Mouse (Mus musculus): ENCODE measurements at regions not wholly inside any gene's neighbourhood (a gene's known extent, or its start where the extent isn't known, plus 50 kb on each side); places are given as distances from the start of the nearest gene placed in this dataset.

DNA sequence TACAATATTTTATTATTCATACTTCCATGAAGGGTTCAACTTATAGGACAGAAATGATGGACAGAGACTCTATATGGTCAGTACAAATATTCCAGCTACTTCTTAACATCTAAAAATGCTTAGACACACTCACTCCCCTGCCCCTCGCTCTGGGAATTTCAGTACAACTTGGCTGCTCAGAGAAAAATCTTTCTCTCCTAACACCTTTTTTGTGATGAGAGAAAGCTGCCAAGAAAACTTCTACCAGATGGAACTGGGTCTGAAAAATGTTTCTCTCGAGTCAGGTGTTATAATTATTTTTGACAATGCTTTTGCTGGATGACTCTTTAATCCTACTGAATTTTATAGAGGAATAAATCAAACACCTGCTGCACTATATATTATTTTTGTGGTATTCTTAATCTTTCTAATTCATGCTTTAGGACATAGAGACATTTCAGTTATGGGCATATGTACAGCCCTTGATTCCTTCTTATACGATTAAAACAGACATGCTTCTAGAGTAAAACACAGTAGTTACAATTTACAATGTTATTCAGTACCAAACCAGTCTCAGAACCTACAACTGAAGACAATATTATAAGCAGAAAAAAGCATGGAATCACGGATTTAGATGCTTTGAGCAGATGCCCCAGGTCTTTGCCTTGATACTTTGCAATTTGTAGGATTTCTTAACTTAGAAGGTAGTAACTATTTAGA, 2681.0 kb downstream of the 9330182O14Rik start:
- no peak for TF ChIP-seq EP300 (IDR thresholded peaks at IDR 0.05; ENCODE audit: low read depth)
- TF ChIP-seq CTCF (IDR thresholded peaks at IDR 0.05; ENCODE audit: low read depth) = no peak
